Mouse (Mus musculus): ENCODE measurements around the gene Cttn.

DNA sequence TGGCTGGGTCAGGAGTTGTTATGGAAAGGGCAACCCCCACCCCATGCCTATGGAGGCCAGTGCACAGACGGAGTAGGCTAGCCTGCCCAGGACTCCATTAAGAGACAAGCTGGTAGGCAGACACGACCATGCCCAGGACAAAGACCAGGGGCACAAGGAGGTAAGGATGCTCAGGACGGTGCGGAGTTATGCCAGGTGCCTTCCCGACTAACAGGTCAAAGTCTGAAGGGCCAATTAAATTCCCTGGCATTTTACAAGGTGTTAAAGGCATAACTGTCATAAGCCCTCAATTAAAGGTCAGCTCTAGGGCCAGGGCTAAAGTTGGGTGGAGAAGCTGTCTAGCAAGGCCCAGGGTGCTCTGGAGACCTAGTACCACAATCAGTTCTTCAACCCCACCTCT lies 2.1 kb downstream of the Cttn start:
- TF ChIP-seq CTCF (conservative IDR thresholded peaks at IDR 0.05; ENCODE audit: low read length) (no peak), POU5F1 (IDR thresholded peaks at IDR 0.05; ENCODE audit: borderline replicate concordance, low read length) (no peak), NANOG (IDR thresholded peaks at IDR 0.05; ENCODE audit: borderline replicate concordance, low read length) (no peak)
